Mouse (Mus musculus): ENCODE results near the gene Nisch.

- TF ChIP-seq CTCF (IDR thresholded peaks at IDR 0.05; ENCODE audit: control insufficient read depth, insufficient read depth, insufficient read length) (no peak), USF1 (IDR thresholded peaks at IDR 0.05; ENCODE audit: low read depth) (no peak), MYOD1 (IDR thresholded peaks at IDR 0.05; ENCODE audit: control insufficient read depth, insufficient read length, low read depth) (no peak)
These were observed 20.5 kb upstream of the Nisch start for GRCm38 (mm10) chr14:31237101-31237882.
